Mouse (Mus musculus): ENCODE measurements around the gene Atxn7l1.
A peak's percentile ranks its signal among the peaks of the same experiment; 100 is the strongest.
"Not testable (repeated sequence)": the region's sequence is repeated elsewhere in the genome, so short reads cannot be mapped to it uniquely, and the experiment has no call there.

Gene Atxn7l1

DNA sequence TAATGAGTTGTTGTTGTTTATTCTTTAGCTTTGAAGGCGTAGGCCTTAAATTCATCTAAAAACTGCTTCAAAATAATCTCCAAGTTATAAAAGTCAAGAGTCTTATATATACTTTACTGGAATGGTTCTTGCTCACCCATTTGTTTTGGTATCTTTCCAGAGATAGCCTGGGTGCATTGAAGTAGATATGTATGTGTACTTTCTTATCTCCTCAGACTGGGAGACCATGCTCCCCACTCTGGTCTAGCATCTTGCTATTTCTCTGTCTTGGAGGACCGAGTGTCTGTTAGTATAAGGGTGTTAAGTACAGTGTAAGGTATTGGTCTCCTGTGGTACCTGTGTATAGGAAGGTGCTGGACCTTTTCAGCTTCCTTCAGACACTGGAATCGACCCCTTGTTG lies 6.4 kb downstream of the Atxn7l1 start:
- no peak for DNase-seq

DNA sequence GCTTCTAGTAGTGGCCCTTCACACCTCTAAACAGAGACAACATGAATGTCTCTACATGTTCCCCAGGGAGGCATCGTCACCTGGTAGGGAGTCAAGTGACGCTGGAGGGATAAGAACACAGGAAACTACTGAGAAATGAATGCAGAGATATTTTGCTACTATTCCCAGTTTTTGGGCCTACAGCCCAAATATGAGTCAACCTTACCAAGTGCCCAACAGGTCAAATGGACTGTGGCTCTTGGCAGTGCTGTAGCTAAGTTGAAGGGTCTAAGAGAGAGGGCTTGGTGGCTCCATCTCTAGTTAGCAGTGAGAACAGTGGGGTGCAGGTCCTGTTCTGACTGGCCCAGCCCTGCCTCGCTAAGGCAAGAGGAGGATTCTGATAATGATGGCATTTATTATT lies 7.2 kb downstream of the Atxn7l1 start:
- DNase-seq, result no peak

DNA sequence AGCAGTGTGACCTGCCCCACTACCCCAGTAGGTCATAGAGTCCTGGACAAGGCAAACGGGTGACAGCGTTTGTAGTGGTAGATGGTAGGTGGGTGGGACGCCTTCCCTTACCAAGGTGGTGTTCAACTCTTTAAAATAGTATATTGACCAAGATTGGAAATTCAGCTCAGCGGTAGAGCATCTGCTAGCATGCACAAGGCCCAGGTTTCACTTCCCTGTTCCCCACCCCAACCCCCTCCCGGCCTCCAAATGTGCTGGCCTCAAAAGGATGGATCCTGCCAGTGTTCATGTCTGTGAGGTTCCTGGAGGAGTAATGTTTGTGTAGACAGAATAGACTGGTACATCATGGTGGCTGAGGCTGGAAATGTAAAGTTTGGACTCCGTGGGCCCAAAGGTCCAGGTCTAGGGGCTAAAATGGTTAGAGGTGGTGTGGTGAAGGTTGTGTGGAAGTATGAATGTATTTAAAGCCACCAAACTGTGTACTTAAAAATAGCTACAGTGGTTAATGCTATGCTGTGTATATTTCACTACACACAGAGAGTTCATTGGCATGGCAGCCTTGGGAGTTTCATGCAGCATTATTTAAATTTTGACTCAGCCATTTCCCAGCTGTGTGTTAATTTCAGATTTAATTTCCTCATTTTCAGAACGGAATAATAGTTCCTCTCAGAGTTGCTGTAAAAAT lies 9.0 kb downstream of the Atxn7l1 start:
- no peak for DNase-seq

GRCm38 (mm10) chr12:33158256-33158655 lies 10.8 kb downstream of the Atxn7l1 start:
- no peak for DNase-seq

DNA sequence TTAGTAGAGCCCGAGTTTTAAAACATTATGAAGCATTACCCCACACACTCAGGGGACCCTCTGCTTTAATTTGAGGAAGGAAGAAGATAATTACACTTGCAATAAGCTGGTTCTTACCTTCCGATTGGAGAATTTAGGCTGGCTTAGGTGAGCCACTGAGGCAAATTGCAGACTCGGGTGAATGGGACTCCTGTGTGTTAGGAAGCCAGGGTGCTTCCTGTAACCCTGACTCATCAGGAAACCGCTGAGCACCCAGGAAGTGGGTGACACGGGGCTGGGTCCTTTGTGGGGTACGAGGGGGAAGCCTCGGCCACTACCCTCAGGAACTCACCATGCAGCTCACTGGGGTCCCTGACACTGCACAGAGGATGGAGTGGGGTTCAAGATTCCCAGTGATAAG lies 12.9 kb downstream of the Atxn7l1 start:
- DNase-seq, result no peak

DNA sequence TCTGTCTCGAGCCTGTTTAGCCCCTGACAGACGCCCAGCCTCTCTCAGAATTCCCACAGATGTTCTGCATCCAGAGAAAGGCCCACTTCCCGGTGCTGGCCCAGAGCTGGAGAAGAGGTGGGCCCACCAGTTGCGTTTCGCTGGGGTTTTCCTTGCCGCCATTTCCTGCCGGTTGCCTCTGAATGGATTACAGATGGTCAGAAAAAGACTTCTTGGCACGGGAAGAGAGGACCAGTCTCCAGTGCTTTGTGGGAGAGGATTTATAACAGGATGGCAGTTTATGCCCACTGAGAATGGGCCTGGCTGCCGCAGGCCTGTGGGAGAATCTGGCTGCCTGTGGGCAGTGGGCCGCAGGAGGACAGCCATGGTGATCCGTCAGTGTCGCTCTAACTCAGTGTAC lies 15.0 kb downstream of the Atxn7l1 start:
- peak; percentile 50 for DNase-seq

DNA sequence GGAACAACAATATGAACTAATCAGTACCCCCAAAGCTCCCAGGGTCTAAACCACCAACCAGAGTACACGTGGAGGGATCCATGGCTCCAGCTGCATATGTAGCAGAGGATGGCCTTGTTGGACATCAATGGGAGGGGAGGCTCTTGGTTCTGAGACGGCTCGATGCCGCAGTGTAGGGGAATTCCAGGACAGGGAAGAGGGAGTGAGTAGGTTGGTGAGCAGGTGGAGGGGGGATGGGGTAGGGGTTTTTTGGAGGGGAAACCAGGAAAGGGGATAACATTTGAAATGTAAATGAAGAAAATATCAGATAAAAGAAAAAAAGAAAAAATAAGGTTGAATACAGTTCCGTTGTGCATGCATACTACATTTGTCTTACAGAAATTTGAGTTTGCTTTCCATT lies 16.5 kb downstream of the Atxn7l1 start:
- DNase-seq, result not testable (repeated sequence)

DNA sequence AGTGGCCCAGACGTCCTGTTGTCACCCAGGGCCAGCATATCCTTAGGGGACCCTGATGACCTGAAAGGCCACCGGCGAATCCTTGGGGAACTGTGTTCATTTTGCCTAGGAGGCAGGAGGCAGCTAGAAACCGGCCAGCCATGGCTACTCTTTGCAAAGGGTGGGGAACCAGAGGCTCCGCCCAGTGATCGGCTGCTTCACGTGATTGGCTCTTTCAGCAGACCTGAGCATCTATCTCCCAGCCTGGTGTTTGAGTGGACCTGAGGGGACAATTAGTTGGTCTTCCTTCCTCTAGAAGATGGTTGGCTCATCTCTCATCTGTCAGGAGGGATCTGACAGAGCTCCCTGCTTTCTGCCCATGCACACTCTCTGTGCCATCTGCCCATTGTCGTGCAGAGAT lies 19.2 kb downstream of the Atxn7l1 start:
- no peak for DNase-seq

- no peak for DNase-seq
These were observed 20.1 kb downstream of the Atxn7l1 start for GRCm38 (mm10) chr12:33167545-33167944.

DNA sequence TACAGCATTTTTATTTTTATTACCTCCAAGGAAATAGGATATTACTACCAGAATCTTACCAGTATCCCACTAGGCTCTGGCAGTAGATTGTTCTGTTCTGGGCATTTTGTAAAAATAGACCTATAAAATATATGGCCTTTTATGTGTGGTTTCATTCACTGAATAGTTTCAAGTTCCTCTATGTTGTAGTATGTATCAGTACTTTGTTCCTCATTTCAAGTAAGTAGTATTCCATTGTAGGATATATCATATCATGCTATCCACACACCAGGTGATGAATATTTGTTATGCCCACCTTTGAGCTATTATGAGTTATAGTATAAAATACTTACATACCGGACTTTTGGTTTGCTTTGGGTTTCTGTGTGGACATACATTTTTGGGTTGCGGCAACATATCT lies 21.0 kb downstream of the Atxn7l1 start:
- no peak for DNase-seq

DNA sequence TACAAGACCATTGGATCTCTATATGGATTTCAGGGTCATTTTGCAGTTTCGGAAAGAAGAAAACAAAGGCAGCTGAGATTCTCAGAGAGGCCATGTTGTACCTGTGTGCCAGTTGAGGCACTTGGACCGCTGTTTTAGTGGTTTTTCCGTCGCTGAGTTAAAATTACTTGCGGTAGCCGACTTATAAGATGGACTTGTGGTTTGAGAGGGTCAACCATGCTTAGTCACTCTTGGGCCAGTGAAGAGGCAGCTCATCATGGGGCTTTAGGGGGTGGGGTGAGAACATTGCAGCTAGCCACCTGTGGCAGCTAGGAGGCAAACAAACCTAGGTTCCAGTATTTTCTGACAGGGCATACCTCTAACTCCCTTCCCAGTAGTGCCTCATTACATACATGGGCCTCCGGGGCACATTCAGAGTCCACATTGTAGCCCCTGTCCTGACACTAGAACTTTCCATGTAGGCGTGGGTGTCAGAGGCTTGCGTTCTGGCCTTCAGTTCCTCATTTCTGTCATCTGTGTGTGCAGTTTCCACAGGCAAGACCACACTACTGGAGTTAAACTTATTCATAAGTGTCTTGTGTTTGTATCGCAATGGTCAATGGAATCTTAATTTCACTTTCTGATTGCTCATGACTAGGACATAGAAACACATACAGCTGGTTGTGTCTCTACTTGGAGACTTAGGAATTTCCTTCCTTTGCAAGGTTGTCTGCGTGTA lies 22.4 kb downstream of the Atxn7l1 start:
- no peak for DNase-seq

GRCm38 (mm10) chr12:33170822-33171221 lies 23.3 kb downstream of the Atxn7l1 start:
- DNase-seq, result no peak

- DNase-seq, result no peak
These were observed 25.4 kb downstream of the Atxn7l1 start for GRCm38 (mm10) chr12:33172926-33173325.

- DNase-seq, result no peak
These were observed 26.2 kb downstream of the Atxn7l1 start for GRCm38 (mm10) chr12:33173720-33174141.

DNA sequence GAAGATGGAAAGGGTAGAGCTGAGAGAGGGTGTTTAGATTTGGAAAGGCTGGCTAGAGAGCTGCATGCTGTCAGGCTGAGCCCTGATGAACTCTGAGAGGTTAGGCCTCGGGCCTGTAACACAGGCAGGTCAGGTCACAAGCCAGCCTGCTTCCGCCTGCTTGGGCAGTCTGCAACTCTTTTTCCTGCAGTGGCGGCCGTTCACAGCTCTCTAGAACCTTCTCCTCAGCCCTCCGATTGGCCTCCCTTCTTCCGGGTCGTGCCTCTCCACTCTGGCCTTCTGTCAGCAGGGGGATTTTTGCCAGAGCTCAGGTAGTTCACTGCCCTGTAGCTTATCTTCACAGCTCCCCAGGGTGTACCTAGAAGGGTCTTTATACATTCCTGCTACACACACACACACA lies 26.7 kb downstream of the Atxn7l1 start:
- DNase-seq, result no peak

DNA sequence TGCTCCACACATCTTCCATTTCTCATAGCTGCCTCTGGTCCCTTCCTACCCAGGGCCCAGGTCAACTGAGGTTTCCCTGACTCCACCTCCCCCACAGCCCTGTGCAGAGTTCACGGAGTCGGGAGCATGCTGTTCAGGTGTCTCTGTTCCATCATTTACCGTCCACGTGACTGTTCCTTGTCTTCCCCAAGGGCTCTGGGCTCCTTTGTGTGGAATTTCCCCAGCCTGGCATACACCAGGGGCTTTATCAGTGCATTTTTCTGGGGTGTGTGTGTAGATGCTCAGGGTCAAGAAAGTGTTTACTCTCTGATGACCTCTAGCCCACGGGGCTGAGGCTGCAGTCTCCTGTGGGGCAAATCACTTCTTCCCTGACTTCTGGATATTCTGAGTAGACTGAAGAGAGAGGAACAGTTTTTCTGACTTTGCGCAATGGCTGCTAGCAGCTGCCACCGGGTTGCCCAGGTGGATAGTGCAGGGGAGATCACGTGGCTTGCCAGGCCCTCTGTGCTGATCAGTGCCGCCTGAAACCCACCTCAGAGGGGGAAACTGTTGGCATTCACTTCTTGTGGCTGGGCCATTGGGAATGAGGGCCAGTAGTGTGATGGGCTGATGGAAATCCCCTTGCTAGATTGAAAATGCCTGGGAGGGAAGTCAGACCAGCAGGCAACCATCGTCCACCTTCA lies 27.3 kb downstream of the Atxn7l1 start:
- DNase-seq, result no peak

GRCm38 (mm10) chr12:33175621-33176554 lies 28.4 kb downstream of the Atxn7l1 start:
- no peak for DNase-seq

GRCm38 (mm10) chr12:33176555-33176900 lies 29.0 kb downstream of the Atxn7l1 start:
- no peak for DNase-seq

DNA sequence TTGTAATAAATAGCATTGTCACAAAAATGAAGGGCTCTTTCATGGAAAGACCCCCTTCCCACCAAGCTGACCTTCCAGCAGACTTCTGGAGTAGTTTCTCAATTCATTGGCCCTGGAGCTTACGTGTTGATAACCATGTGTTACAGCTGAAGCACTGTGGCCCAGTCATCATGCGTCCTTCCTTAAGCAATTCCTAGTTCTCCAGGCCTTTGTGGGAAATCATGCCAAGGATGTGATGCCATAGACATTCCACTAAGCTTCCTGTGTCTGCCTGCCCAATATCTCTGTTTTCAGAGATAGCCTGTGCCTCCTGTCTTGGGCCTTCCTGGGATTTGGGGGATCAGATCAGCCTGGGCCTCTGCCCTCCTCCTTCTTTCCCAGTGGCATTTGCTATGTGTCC lies 32.9 kb downstream of the Atxn7l1 start:
- DNase-seq, result no peak

DNA sequence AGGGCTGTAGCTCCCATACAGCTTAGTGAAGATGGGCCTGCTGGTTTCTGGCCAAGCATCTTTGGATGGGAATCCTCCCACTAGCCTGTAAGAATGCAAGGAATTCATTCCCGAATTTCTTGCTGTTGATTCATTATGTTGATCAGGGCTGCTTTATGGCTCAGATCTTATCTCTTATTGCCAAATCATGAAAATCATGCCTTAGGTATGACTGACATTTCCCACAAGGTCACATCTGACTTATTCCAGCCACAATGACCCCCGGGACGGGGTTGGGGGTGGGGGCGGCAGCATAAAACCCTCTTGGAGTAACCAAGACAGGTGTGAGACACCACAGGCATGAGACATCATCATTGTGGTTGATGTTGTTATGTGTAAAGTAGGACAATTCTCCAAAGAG lies 34.4 kb downstream of the Atxn7l1 start:
- no peak for DNase-seq

DNA sequence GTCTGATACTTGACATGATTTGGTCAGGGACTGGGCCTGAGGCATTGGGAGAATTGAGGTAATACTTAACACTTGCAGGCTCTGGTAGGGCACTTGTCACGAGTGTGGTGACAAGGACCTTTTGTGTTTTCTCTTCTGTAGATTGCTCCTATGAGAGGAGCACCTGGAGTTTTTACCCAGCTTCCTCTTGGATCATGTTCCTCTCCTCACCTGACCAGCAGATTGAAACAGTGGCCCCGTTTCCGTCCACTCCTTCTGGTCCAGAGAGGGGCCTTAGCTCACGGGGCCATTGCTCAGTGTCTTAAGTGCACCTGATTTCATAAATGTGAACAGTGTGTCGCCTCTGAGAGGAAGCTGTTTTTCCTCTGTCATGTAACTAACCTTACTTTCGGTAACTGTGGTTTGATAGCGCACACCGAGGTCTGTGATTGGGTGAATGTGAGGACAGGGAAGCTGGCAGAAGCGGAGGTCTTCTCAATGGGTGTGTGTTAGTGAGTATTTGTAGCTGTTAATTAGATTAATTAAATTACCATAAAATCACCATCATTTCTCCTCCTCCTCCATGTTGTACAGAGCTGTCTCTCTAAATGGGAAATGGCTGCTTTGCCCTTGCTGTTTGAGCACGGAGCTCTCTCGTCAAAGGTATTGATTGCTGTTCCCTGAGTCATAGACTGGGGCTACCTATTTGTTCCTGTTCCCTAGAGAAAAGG lies 35.1 kb downstream of the Atxn7l1 start:
- DNase-seq, result no peak

DNA sequence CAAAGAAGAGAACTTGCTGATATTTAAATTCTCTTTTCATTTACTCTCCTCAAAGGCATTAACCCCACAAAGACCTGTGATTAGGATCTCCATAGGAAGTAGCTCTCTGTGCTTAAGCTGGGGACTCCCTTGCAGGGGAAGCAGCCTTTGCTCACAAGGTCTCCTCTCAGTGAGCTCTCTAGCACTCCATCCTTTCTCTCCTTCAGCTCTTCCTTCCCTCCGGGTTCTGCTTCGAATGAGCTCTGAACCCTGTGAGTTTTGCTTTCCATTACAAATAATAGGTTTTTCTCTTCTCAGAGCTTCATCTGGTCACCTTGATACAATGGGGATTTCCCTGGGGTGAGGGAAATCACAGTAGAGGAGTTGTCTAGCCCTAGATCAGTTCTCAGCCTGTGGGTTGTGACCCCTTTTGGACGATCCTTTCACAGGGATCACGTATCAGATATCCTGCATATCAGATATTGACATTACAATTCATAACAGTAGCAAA lies 35.7 kb downstream of the Atxn7l1 start:
- no peak for DNase-seq
